Mouse (Mus musculus): ENCODE data around the gene Fem1b. TPM values are rescaled to one million over a fixed set of nuclear protein-coding genes. Genes with fewer than 3 reads are reported as not detected.

The Fem1b gene
- total and polyA plus RNA-seq, 3 experiments = 4.9 to 16.7 (median 16.1) TPM

- no peak overlapping the region for H3K4me3 ChIP-seq
- no peak overlapping the region for H3K27ac ChIP-seq
- no peaks in the 10 kb centered on the region for H3K27me3 ChIP-seq (ENCODE audit: control insufficient read depth, insufficient read depth, low read length)
- H3K79me2 ChIP-seq (replicated peaks; ENCODE audit: control insufficient read depth, insufficient read depth, low read length) = no peaks in the 10 kb centered on the region
- TF ChIP-seq EP300 (IDR thresholded peaks at IDR 0.05; ENCODE audit: insufficient read depth, low read depth, low read length) (no peak), CTCF (IDR thresholded peaks at IDR 0.05) (no peak), POLR2A (IDR thresholded peaks at IDR 0.05; ENCODE audit: insufficient read depth, low read depth, low read length) (no peak)
- no peaks in the 10 kb centered on the region for H3K36me3 ChIP-seq (ENCODE audit: control insufficient read depth, insufficient read depth, low read length)
- peaks cover 4% of the 10 kb centered on the region; the same call in 1 of the 2 replicates for H3K4me1 ChIP-seq (ENCODE audit: control insufficient read depth, insufficient read depth, low read length)
- intact Hi-C loops (cut with DNase I) = no loop called here
- no peak for DNase-seq
- H3K9ac ChIP-seq (ENCODE audit: low read depth, low read length) = no peak overlapping the region
- WGBS = 91% methylated on average over 11 of the region's 11 CpGs
These were observed 61.4 kb downstream of the Fem1b start for GRCm38 (mm10) chr9:62750381-62750780.

- no peak for TF ChIP-seq POLR2A (IDR thresholded peaks at IDR 0.05; ENCODE audit: insufficient read depth, low read depth, low read length)
- no peak for TF ChIP-seq EP300 (IDR thresholded peaks at IDR 0.05; ENCODE audit: insufficient read depth, low read depth, low read length)
- no peak for TF ChIP-seq CTCF (IDR thresholded peaks at IDR 0.05)
- Histone ChIP-seq H3K79me2 (replicated peaks; ENCODE audit: control insufficient read depth, insufficient read depth, low read length) (no peaks in the 10 kb centered on the region), H3K9ac (ENCODE audit: low read depth, low read length) (no peak overlapping the region), H3K27ac (no peak overlapping the region), H3K4me1 (ENCODE audit: control insufficient read depth, insufficient read depth, low read length) (peaks cover 4% of the 10 kb centered on the region; the same call in 1 of the 2 replicates), H3K4me3 (no peak overlapping the region), H3K36me3 (ENCODE audit: control insufficient read depth, insufficient read depth, low read length) (no peaks in the 10 kb centered on the region), H3K27me3 (ENCODE audit: control insufficient read depth, insufficient read depth, low read length) (no peaks in the 10 kb centered on the region)
- peak; percentile 54 to 56 for DNase-seq
- intact Hi-C loops (cut with DNase I) = loop anchor here (5.0 kb wide), 1 partner anchor 78 kb away; no protein-coding TSS in a partner anchor
- 32% methylated on average over 6 of the region's 6 CpGs for WGBS
These were observed 62.1 kb downstream of the Fem1b start for GRCm38 (mm10) chr9:62749666-62750065.

- Histone ChIP-seq H3K27me3 (ENCODE audit: control insufficient read depth, insufficient read depth, low read length) (no peaks in the 10 kb centered on the region), H3K79me2 (replicated peaks; ENCODE audit: control insufficient read depth, insufficient read depth, low read length) (no peaks in the 10 kb centered on the region), H3K36me3 (ENCODE audit: control insufficient read depth, insufficient read depth, low read length) (no peaks in the 10 kb centered on the region), H3K4me3 (no peak overlapping the region), H3K4me1 (ENCODE audit: control insufficient read depth, insufficient read depth, low read length) (peaks cover 4% of the 10 kb centered on the region; the same call in 1 of the 2 replicates), H3K9ac (ENCODE audit: low read depth, low read length) (no peak overlapping the region), H3K27ac (no peak overlapping the region)
- TF ChIP-seq CTCF (IDR thresholded peaks at IDR 0.05) (no peak), EP300 (IDR thresholded peaks at IDR 0.05; ENCODE audit: insufficient read depth, low read depth, low read length) (no peak), POLR2A (IDR thresholded peaks at IDR 0.05; ENCODE audit: insufficient read depth, low read depth, low read length) (no peak)
- WGBS = 51% methylated on average over 6 of the region's 6 CpGs
- intact Hi-C loops (cut with DNase I) = loop anchor here (5.0 kb wide), 1 partner anchor 81 kb away; no protein-coding TSS in a partner anchor
- DNase-seq = no peak
These were observed 65.1 kb downstream of the Fem1b start for GRCm38 (mm10) chr9:62746646-62747045.

- Histone ChIP-seq H3K79me2 (replicated peaks; ENCODE audit: control insufficient read depth, insufficient read depth, low read length) (no peaks in the 10 kb centered on the region), H3K36me3 (ENCODE audit: control insufficient read depth, insufficient read depth, low read length) (no peaks in the 10 kb centered on the region), H3K4me1 (ENCODE audit: control insufficient read depth, insufficient read depth, low read length) (0 out of 2 replicates have a peak, but pooled peaks cover 2% of the 10 kb centered on the region), H3K27ac (no peak overlapping the region), H3K9ac (ENCODE audit: low read depth, low read length) (no peak overlapping the region), H3K27me3 (ENCODE audit: control insufficient read depth, insufficient read depth, low read length) (no peaks in the 10 kb centered on the region), H3K4me3 (no peak overlapping the region)
- TF ChIP-seq POLR2A (IDR thresholded peaks at IDR 0.05; ENCODE audit: insufficient read depth, low read depth, low read length) (no peak), CTCF (IDR thresholded peaks at IDR 0.05) (peak; percentile 70)
- WGBS = 51% methylated on average over 7 of the region's 7 CpGs
- DNase-seq = no peak
- intact Hi-C loops (cut with DNase I) = loop anchor here (2.0 to 5.0 kb wide), 2 partner anchors 32 to 83 kb away; no protein-coding TSS in a partner anchor
These were observed 67.0 kb downstream of the Fem1b start for GRCm38 (mm10) chr9:62744558-62745275.

Other genes starting within 250 kb of the Fem1b start
- gene Itga11, start 134.1 kb downstream of the Fem1b start, total RNA-seq (2021) = 1 to 10 TPM; 1.1 to 2.9 TPM
- 1.6 and 3.6 TPM in 2 replicates for gene Itga11, start 134.1 kb downstream of the Fem1b start, polyA plus RNA-seq (2012; rRNA removed)
- 10 to 100 TPM; 18.3 to 26.0 TPM for gene Cln6, start 26.9 kb upstream of the Fem1b start, total RNA-seq (2021)
- 30.4 and 36.6 TPM in 2 replicates for gene Cln6, start 26.9 kb upstream of the Fem1b start, polyA plus RNA-seq (2012; rRNA removed)
- gene Calml4, start 46.1 kb upstream of the Fem1b start, total RNA-seq (2021) = 1 to 10 TPM in 1 of 2 experiments, under 1 TPM in 1; 0.93 to 1.4 TPM
- gene Calml4, start 46.1 kb upstream of the Fem1b start, polyA plus RNA-seq (2012; rRNA removed) = 0.76 and 1.6 TPM in 2 replicates
- gene Pias1, start 176.0 kb upstream of the Fem1b start, total RNA-seq (2021) = 10 to 100 TPM; 24.2 to 26.1 TPM
- gene Pias1, start 176.0 kb upstream of the Fem1b start, polyA plus RNA-seq (2012; rRNA removed) = 18.0 and 29.7 TPM in 2 replicates

All from heart, adult 2 months (tissue).